8 mouse cellular contexts compared by ENCODE assay signal in the genomic region with DNA sequence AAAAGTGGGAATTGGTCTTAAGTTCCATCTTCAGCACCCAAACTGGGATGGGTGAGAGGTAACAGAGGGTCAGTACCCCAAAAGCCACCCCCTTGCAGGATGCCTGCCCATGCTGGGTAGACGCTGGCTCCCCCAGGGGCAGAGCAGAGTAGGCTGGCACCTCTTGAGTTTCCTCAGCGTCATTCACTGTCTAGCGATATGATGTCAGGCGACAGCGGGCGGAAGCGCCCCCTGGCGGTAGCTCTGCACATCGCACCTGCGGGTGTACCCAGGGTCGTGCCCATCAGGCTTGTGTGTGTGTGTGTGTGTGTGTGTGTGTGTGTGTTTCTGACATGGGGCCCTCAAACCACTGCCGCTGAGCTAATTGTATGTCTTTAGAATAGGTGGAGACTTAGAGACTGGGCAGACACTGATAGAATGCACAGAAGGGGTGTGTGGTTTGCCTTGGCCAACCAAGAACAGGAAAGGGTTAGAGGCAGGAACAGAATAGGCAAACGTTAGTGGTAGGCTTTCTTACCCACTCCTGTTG. TPM values are rescaled to one million over a fixed set of nuclear protein-coding genes. Genes with fewer than 3 reads are reported as not detected.
A peak's percentile ranks its signal among the peaks of the same experiment; 100 is the strongest.
DNase-seq lines count a peak whose midpoint lies in the region; ATAC-seq lines count a peak whose summit lies in the region.

No protein-coding gene starts in this region.

- ATAC-seq in cerebellum, adult (ENCODE audit: insufficient number of reproducible peaks, low FRiP score, low TSS enrichment), result peak; percentile 56; the same call in 1 of the 2 replicates
- ATAC-seq in forebrain, embryonic 14.5 days, result peak; percentile 78

- no peak overlapping the region for H3K4me3 ChIP-seq in forebrain, embryonic 14.5 days (ENCODE audit: low read depth, low read length)

- no peaks in the 10 kb centered on the region for H3K4me1 ChIP-seq in forebrain, embryonic 14.5 days (ENCODE audit: control insufficient read depth, insufficient read depth, low read length)

- DNase-seq in MEL-GATA-1-ER (ENCODE audit: extremely low read depth, low read depth), result peak; percentile 61
- DNase-seq in forebrain, embryonic 14.5 days (ENCODE audit: low spot score), result peak; percentile 84
- DNase-seq in heart, postnatal 4 days, result peak; percentile 93
- peak; percentile 74 for DNase-seq in layer of hippocampus, adult 9-11 months
- peak; percentile 92 for DNase-seq in lung, postnatal 10 days
- DNase-seq in retina, embryonic 14.5 days (ENCODE audit: low spot score), result peak; percentile 90
- peak; percentile 80 for DNase-seq in urinary bladder, postnatal 14 days (ENCODE audit: low spot score)

- H3K9ac ChIP-seq in forebrain, embryonic 14.5 days (ENCODE audit: low read length), result no peak overlapping the region

- H3K36me3 ChIP-seq in forebrain, embryonic 14.5 days (ENCODE audit: control insufficient read depth, insufficient read depth, low read length), result no peaks in the 10 kb centered on the region

- H3K4me2 ChIP-seq in forebrain, embryonic 14.5 days (ENCODE audit: low read length), result no peak overlapping the region

- H3K27ac ChIP-seq in forebrain, embryonic 14.5 days (ENCODE audit: low read depth, low read length), result no peak overlapping the region

- 2% methylated on average over 13 of the region's 13 CpGs for WGBS in forebrain, embryonic 14.5 days

- H3K9me3 ChIP-seq in forebrain, embryonic 14.5 days (replicated peaks; ENCODE audit: control insufficient read depth, low read length), result no peaks in the 10 kb centered on the region

- H3K27me3 ChIP-seq in forebrain, embryonic 14.5 days (replicated peaks; ENCODE audit: control insufficient read depth, insufficient read depth, low read length), result no peaks in the 10 kb centered on the region

RNA-seq across cellular contexts. Expression of gene Cebpb, which starts 8.7 kb away (rescaled TPM):
- polyA plus RNA-seq in forebrain, embryonic 14.5 days (2014; fragmentation: Nextera tagmentation; extraction: Ambion mirVana), result 0.11 and 0.38 TPM in 2 replicates
- total RNA-seq in heart, postnatal 4 days (2021), result 10 to 100 TPM; 15.9 to 16.6 TPM

RNA-seq across cellular contexts. Expression of gene Tmem189, which starts 9.7 kb away (rescaled TPM):
- polyA plus RNA-seq in forebrain, embryonic 14.5 days (2014; fragmentation: Nextera tagmentation; extraction: Ambion mirVana), result 21.3 and 24.8 TPM in 2 replicates
- total RNA-seq in heart, postnatal 4 days (2021), result 10 to 100 TPM; 41.1 to 41.6 TPM

RNA-seq across cellular contexts. Expression of gene Gm20431, which starts 18.7 kb away (rescaled TPM):
- 5.4 and 6.8 TPM in 2 replicates for polyA plus RNA-seq in forebrain, embryonic 14.5 days (2014; fragmentation: Nextera tagmentation; extraction: Ambion mirVana)
- total RNA-seq in heart, postnatal 4 days (2021), result 10 to 100 TPM; 23.0 to 26.1 TPM

RNA-seq across cellular contexts. Expression of gene Ube2v1, which starts 48.1 kb away (rescaled TPM):
- 238 and 265 TPM in 2 replicates for polyA plus RNA-seq in forebrain, embryonic 14.5 days (2014; fragmentation: Nextera tagmentation; extraction: Ambion mirVana)
- total RNA-seq in heart, postnatal 4 days (2021), result 100 to 1,000 TPM; 131 to 137 TPM
